Mouse (Mus musculus) liver, embryonic 14.5 days (tissue): ENCODE measurements around the gene Git2.

Source experiments
- CTCF ChIP-seq: IDR thresholded peaks from 2 replicates; pipeline ENCODE4 v1.5.1; 2016; ENCODE audit warnings: antibody characterized with exemption, low read depth, control low read depth
- EP300 ChIP-seq: IDR thresholded peaks from 2 replicates; pipeline ENCODE4 v1.6.1; 2016; ENCODE audit warnings: antibody characterized with exemption, low read depth

- TF ChIP-seq CTCF, result no peak
- no peak for TF ChIP-seq EP300
Measured at GRCm38 (mm10) chr5:114806636-114807035, 31.3 kb upstream of the Git2 start.
